Mouse (Mus musculus): ENCODE results near the gene Cttnbp2nl. TPM values are rescaled to one million over a fixed set of nuclear protein-coding genes. Genes with fewer than 3 reads are reported as not detected.

Cttnbp2nl gene
- total and polyA plus RNA-seq, 2 experiments from 2014 or later, result 24.9 to 42.4 TPM

DNA sequence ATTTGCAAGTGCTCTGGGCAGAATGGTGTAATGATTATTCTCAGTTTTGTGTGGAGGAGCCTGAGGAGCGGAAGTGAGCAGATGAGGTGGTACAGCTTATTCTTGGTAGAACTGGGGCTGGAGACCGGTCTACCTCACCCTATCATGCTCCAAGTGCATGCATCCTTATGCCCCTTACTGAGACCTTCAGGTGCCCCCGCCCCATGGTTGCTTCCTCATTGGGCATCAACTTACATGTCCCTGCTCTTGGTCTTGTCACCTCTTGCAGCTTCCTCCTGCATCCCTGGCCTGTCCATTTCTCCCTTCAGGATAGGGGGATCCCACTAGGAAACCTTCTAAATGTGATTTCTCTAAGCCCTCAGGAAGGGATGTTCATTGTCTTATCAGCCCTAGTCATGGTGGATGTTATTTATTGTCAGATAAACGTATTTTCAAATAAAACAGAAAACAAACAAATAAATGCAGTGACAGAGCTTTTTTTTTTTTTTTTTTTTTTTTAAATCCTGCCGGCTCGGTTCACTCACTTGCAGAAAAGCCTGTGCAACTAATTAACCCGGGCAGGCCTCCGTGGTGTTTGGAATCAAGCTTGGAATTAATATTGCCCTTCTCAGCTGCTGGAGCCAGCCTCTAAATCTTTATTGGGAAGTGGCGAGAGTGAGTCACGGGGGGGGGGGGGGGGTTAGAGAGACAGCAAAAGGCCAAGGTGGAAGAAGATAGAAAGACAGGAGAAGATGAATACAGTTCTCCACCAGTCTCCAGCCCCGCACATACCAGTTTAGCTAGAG, 40.0 kb upstream of the Cttnbp2nl start:
- ATAC-seq, result no peak
- Histone ChIP-seq H3K4me3 (ENCODE audit: low read length) (no peak overlapping the region), H3K4me2 (ENCODE audit: low read depth, low read length) (no peak overlapping the region), H3K27ac (no peak overlapping the region), H3K4me1 (ENCODE audit: insufficient read depth, low read length) (no peaks in the 10 kb centered on the region), H3K9me3 (ENCODE audit: low read length) (no peaks in the 10 kb centered on the region), H3K9ac (replicated peaks; ENCODE audit: low read length) (no peak overlapping the region), H3K36me3 (ENCODE audit: insufficient read depth, low read length) (no peaks in the 10 kb centered on the region), H3K27me3 (ENCODE audit: insufficient read depth, low read length) (no peaks in the 10 kb centered on the region)
- no peak for DNase-seq (ENCODE audit: low spot score)
- 48% methylated on average over 11 of the region's 11 CpGs for WGBS
- TF ChIP-seq CTCF (IDR thresholded peaks at IDR 0.05; ENCODE audit: low read depth), result no peak

DNA sequence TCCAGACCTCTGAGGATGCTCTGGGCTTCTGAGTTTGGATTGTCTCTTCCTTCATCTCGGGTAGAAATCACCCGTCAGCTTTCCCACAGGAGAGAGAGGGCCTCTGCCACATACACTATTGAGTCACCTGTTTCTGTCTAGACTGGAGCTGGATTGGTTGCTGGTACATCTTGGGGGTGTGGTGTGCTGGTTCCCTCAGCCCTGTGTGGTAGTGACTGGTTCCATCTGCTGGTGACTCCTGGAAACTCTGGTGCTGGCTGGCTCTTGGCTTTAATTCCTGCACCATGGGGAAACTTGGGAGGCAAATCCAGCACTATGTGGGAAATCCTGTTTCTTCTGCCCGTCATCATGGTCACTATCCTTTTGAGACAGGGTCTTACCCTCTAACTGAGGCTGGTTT, 38.0 kb upstream of the Cttnbp2nl start:
- H3K27me3 ChIP-seq (ENCODE audit: insufficient read depth, low read length), result no peaks in the 10 kb centered on the region

DNA sequence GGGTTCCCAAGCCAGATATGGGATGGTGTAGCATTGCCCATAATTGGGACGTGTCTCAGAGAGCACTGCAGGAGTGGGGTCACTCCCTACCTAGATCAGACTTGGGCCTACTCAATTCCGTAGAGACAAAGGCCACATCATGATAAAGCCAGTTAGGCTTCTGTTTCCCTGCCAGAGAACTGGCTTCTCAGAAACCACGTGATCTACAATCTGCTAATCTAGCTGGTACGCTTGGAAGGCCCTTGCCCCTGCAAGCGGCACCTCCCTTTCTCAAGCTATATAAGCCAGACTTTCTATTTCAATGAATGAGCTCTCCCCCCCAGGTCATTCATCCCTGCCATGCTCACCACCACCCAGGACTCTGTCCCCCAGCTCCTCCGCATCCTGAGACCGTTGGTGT, 37.2 kb upstream of the Cttnbp2nl start:
- H3K9ac ChIP-seq (replicated peaks; ENCODE audit: low read length), result no peak overlapping the region
- H3K27ac ChIP-seq, result no peak overlapping the region
- no peak for TF ChIP-seq CTCF (IDR thresholded peaks at IDR 0.05; ENCODE audit: low read depth)
- ATAC-seq, result no peak
- H3K36me3 ChIP-seq (ENCODE audit: insufficient read depth, low read length), result no peaks in the 10 kb centered on the region
- no peaks in the 10 kb centered on the region for H3K4me1 ChIP-seq (ENCODE audit: insufficient read depth, low read length)
- H3K27me3 ChIP-seq (ENCODE audit: insufficient read depth, low read length), result no peaks in the 10 kb centered on the region
- no peaks in the 10 kb centered on the region for H3K9me3 ChIP-seq (ENCODE audit: low read length)
- DNase-seq (ENCODE audit: low spot score), result no peak
- WGBS, result 93% methylated on average over 7 of the region's 7 CpGs
- no peak overlapping the region for H3K4me3 ChIP-seq (ENCODE audit: low read length)
- H3K4me2 ChIP-seq (ENCODE audit: low read depth, low read length), result no peak overlapping the region

More for the DNA sequence above, 38.0 kb upstream of the Cttnbp2nl start:
- peak; percentile 67 for TF ChIP-seq CTCF (IDR thresholded peaks at IDR 0.05; ENCODE audit: low read depth)
- peak; percentile 86 for ATAC-seq
- Histone ChIP-seq H3K4me3 (ENCODE audit: low read length) (no peak overlapping the region), H3K4me2 (ENCODE audit: low read depth, low read length) (no peak overlapping the region), H3K9ac (replicated peaks; ENCODE audit: low read length) (no peak overlapping the region), H3K27ac (no peak overlapping the region), H3K9me3 (ENCODE audit: low read length) (no peaks in the 10 kb centered on the region), H3K36me3 (ENCODE audit: insufficient read depth, low read length) (no peaks in the 10 kb centered on the region), H3K4me1 (ENCODE audit: insufficient read depth, low read length) (no peaks in the 10 kb centered on the region)
- DNase-seq (ENCODE audit: low spot score), result peak; percentile 64
- 33% methylated on average over 3 of the region's 3 CpGs for WGBS

DNA sequence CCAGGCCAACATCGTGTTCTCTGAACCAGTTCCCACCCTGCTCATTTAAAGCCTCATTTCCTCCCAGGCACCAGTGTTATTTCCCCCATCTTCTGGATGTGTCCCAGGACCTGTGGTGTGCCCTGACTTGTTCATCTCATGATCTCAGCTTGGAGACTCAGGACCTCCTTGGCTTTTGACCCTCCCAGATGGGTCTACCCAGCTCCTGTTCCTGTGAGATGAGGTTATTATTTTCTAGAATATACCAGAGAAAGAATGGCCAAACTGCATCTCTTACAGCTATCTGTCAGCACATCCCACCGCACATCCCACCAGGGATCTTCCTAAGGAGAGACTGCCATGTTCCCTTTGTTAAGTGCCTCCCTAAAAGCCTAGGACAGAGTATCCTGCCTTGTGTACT, 35.7 kb upstream of the Cttnbp2nl start:
- no peaks in the 10 kb centered on the region for H3K27me3 ChIP-seq (ENCODE audit: insufficient read depth, low read length)
- 84% methylated on average over 2 of the region's 2 CpGs for WGBS
- no peaks in the 10 kb centered on the region for H3K9me3 ChIP-seq (ENCODE audit: low read length)
- H3K4me1 ChIP-seq (ENCODE audit: insufficient read depth, low read length), result no peaks in the 10 kb centered on the region
- H3K4me3 ChIP-seq (ENCODE audit: low read length), result no peak overlapping the region
- H3K27ac ChIP-seq, result no peak overlapping the region
- ATAC-seq (no peak), DNase-seq (ENCODE audit: low spot score) (no peak)
- no peak overlapping the region for H3K9ac ChIP-seq (replicated peaks; ENCODE audit: low read length)
- no peak for TF ChIP-seq CTCF (IDR thresholded peaks at IDR 0.05; ENCODE audit: low read depth)
- H3K4me2 ChIP-seq (ENCODE audit: low read depth, low read length), result no peak overlapping the region
- H3K36me3 ChIP-seq (ENCODE audit: insufficient read depth, low read length), result no peaks in the 10 kb centered on the region

DNA sequence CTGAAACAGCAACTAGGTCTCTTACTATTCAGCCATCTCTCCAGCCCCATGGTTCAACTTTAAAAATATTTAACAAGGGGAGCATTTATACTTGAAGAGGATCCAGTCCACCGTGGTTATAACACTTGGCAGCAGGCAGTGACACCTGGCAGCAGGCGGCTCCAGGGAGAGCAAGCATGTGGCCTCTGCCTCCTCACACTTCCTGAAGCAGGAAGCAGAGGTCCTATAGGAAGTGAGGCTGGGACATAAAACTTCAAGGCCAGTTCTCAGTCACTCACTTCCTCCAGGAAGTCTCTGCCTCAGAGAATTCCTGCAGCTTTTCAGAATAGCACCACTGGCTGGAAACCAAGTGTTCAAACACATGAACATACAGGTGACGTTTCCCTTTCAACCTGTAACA, 34.4 kb upstream of the Cttnbp2nl start:
- Histone ChIP-seq H3K27me3 (ENCODE audit: insufficient read depth, low read length) (no peaks in the 10 kb centered on the region), H3K9me3 (ENCODE audit: low read length) (no peaks in the 10 kb centered on the region)
- no peak for TF ChIP-seq CTCF (IDR thresholded peaks at IDR 0.05; ENCODE audit: low read depth)

DNA sequence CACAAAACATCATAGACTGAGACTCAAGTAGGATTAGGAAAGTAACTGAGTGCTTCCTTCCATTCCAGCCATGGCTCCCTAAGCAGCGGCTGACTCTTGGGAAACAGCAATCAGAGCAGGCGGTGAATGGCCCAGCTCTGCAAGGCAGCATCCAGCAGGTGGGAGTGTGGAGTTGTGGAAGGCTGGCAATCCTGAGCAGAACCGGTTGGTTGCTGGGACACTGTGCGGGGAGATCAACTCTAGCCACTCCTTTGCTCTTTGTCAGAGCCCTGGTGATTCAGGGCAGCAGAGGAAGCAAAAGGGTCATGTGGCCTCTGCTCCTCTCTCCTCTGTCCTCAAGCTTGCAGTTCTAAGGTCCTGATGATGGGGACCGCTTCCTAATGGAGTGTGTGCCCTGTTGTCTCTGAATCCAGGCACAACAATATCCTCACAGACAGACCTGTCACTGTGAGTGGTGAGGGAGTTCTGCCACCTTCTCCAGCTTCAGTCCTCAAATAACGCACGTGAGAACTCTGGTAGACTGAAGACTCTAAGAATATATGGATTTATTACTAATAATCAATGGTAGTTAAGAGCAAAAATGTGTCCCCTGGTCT, 25.4 kb upstream of the Cttnbp2nl start:
- peak; percentile 98 for TF ChIP-seq CTCF (IDR thresholded peaks at IDR 0.05; ENCODE audit: low read depth)
- 18% methylated on average over 7 of the region's 7 CpGs for WGBS
- H3K9ac ChIP-seq (replicated peaks; ENCODE audit: low read length), result no peak overlapping the region
- ATAC-seq, result peak; percentile 98
- no peaks in the 10 kb centered on the region for H3K4me1 ChIP-seq (ENCODE audit: insufficient read depth, low read length)
- DNase-seq (ENCODE audit: low spot score), result peak; percentile 92
- H3K27ac ChIP-seq, result no peak overlapping the region
- H3K9me3 ChIP-seq (ENCODE audit: low read length), result no peaks in the 10 kb centered on the region
- H3K27me3 ChIP-seq (ENCODE audit: insufficient read depth, low read length), result no peaks in the 10 kb centered on the region
- no peak overlapping the region for H3K4me3 ChIP-seq (ENCODE audit: low read length)
- H3K4me2 ChIP-seq (ENCODE audit: low read depth, low read length), result no peak overlapping the region
- no peaks in the 10 kb centered on the region for H3K36me3 ChIP-seq (ENCODE audit: insufficient read depth, low read length)

More for the DNA sequence above, 34.4 kb upstream of the Cttnbp2nl start:
- Histone ChIP-seq H3K4me1 (ENCODE audit: insufficient read depth, low read length) (no peaks in the 10 kb centered on the region), H3K36me3 (ENCODE audit: insufficient read depth, low read length) (no peaks in the 10 kb centered on the region), H3K9ac (replicated peaks; ENCODE audit: low read length) (no peak overlapping the region), H3K27ac (no peak overlapping the region), H3K4me3 (ENCODE audit: low read length) (no peak overlapping the region), H3K4me2 (ENCODE audit: low read depth, low read length) (no peak overlapping the region)
- WGBS, result 59% methylated on average over 3 of the region's 3 CpGs
- ATAC-seq (no peak), DNase-seq (ENCODE audit: low spot score) (no peak)

DNA sequence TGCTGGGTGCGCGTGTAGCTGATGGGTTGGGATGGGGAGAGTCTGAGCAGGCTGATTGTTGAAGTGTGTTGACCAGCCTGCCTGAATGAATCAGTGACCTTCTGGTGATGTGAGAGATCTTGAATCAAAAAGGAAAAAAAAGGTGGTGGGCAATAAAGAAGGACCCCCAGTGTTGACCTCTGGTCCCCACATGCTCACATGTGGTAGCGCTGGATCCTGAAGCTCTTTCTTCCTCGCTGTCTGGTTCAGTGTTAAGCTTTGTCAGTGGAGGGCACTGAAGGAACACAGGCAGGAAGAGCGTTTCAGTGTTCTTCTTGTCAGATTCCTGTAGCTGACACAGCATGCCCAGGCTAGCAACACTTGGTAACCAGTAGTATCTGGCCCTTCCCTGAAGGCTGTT, 22.9 kb upstream of the Cttnbp2nl start:
- 92% methylated on average over 5 of the region's 5 CpGs for WGBS
- H3K27me3 ChIP-seq (ENCODE audit: insufficient read depth, low read length), result no peaks in the 10 kb centered on the region
- no peak overlapping the region for H3K27ac ChIP-seq
- H3K4me2 ChIP-seq (ENCODE audit: low read depth, low read length), result no peak overlapping the region
- no peak for DNase-seq (ENCODE audit: low spot score)
- H3K4me3 ChIP-seq (ENCODE audit: low read length), result no peak overlapping the region
- H3K9me3 ChIP-seq (ENCODE audit: low read length), result no peaks in the 10 kb centered on the region
- no peaks in the 10 kb centered on the region for H3K36me3 ChIP-seq (ENCODE audit: insufficient read depth, low read length)
- no peak for TF ChIP-seq CTCF (IDR thresholded peaks at IDR 0.05; ENCODE audit: low read depth)
- H3K4me1 ChIP-seq (ENCODE audit: insufficient read depth, low read length), result no peaks in the 10 kb centered on the region
- ATAC-seq, result no peak
- no peak overlapping the region for H3K9ac ChIP-seq (replicated peaks; ENCODE audit: low read length)
